Mouse (Mus musculus): ENCODE data around the gene Mical3. TPM values are rescaled to one million over a fixed set of nuclear protein-coding genes. Genes with fewer than 3 reads are reported as not detected.

The Mical3 gene
- polyA plus RNA-seq, 1 experiment from 2014 or later: 32.9 TPM

- no peaks in the 10 kb centered on the region for H3K36me3 ChIP-seq (ENCODE audit: control insufficient read depth, insufficient read depth, low read length)
- no peaks in the 10 kb centered on the region for H3K9me3 ChIP-seq (ENCODE audit: control insufficient read depth, low read length)
- ATAC-seq: peak; percentile 34
- peak overlapping the region; percentile 93 for H3K27ac ChIP-seq (ENCODE audit: low read depth, low read length)
- no peaks in the 10 kb centered on the region for H3K27me3 ChIP-seq (replicated peaks; ENCODE audit: control insufficient read depth, insufficient read depth, low read length)
- H3K9ac ChIP-seq (ENCODE audit: low read depth, low read length): peak overlapping the region; percentile 90
- H3K4me2 ChIP-seq (ENCODE audit: low read length): peak overlapping the region; percentile 94
- WGBS: under 1% methylated on average over 52 of the region's 52 CpGs
- peaks cover 28% of the 10 kb centered on the region for H3K4me1 ChIP-seq (ENCODE audit: control insufficient read depth, insufficient read depth, low read depth, low read length)
- H3K4me3 ChIP-seq (ENCODE audit: low read length): peak overlapping the region; percentile 99
These were observed 21.4 kb downstream of the Mical3 start for GRCm38 (mm10) chr6:121109181-121109981.

GRCm38 (mm10) chr6:121108075-121108474 lies 22.7 kb downstream of the Mical3 start:
- H3K4me3 ChIP-seq (ENCODE audit: low read length): no peak overlapping the region
- peaks cover 28% of the 10 kb centered on the region for H3K4me1 ChIP-seq (ENCODE audit: control insufficient read depth, insufficient read depth, low read depth, low read length)
- no peak overlapping the region for H3K27ac ChIP-seq (ENCODE audit: low read depth, low read length)
- H3K9me3 ChIP-seq (ENCODE audit: control insufficient read depth, low read length): no peaks in the 10 kb centered on the region
- no peaks in the 10 kb centered on the region for H3K27me3 ChIP-seq (replicated peaks; ENCODE audit: control insufficient read depth, insufficient read depth, low read length)
- no peak for ATAC-seq
- H3K36me3 ChIP-seq (ENCODE audit: control insufficient read depth, insufficient read depth, low read length): no peaks in the 10 kb centered on the region
- no peak overlapping the region for H3K9ac ChIP-seq (ENCODE audit: low read depth, low read length)
- WGBS: 56% methylated on average over 1 of the region's 1 CpGs
- peak overlapping the region; percentile 94 for H3K4me2 ChIP-seq (ENCODE audit: low read length)

DNA sequence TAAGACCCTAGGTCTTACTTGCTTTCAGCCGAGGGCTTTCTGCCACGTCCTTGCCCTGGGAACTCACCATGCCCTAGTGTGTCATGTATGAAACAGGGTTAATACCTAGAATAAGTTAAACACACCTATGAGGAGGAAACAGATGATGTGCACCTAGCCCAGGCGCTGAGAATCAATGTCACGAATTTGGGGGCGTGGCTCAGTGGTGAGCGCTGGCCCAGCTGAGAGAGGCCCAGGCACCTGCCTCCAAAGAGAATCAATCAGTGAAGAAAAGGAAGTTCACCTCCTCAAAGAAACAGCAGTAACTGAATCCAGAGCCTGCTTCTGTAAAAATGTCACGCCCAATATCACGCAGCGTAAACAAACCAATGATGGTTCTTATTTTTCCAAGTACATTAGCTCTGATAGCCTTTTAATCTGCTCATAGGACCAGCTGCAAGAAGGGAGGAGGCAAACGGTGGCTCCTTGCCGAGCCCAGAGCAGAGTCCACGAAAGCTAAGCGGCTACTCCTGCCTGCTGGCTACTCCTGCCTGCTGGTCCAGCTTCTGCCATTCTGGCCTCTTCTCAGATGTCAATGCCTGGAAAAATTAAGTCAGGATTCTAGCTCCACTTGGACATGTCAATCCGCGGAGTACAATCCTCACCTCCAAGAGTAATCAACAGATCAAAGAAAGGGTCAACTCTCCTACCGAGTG lies 23.9 kb downstream of the Mical3 start:
- Histone ChIP-seq H3K27me3 (replicated peaks; ENCODE audit: control insufficient read depth, insufficient read depth, low read length) (no peaks in the 10 kb centered on the region), H3K9ac (ENCODE audit: low read depth, low read length) (no peak overlapping the region), H3K4me3 (ENCODE audit: low read length) (no peak overlapping the region), H3K9me3 (ENCODE audit: control insufficient read depth, low read length) (no peaks in the 10 kb centered on the region), H3K36me3 (ENCODE audit: control insufficient read depth, insufficient read depth, low read length) (no peaks in the 10 kb centered on the region), H3K27ac (ENCODE audit: low read depth, low read length) (no peak overlapping the region), H3K4me1 (ENCODE audit: control insufficient read depth, insufficient read depth, low read depth, low read length) (peaks cover 31% of the 10 kb centered on the region), H3K4me2 (ENCODE audit: low read length) (no peak overlapping the region)
- WGBS: 86% methylated on average over 16 of the region's 16 CpGs
- ATAC-seq: no peak

DNA sequence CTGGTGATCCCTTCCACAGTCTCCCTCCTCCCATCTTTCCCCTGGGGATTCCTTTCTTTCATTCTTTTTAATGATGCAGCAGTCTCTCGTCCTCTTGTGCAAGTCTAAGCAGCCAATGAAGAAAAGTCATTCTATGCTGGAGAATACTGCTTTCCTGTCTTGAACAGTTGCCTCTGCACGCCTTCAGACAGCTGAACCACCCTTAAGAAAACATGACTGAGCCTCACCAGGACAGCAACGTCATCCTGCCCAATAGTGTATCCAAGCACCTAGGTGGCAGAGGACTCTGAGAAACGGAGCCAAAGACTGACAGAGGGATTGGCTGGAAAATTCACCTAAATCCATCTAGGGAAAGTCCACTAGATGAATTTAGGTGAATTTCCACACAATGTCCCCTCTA lies 25.1 kb downstream of the Mical3 start:
- no peak overlapping the region for H3K27ac ChIP-seq (ENCODE audit: low read depth, low read length)
- no peak overlapping the region for H3K4me3 ChIP-seq (ENCODE audit: low read length)
- no peak overlapping the region for H3K4me2 ChIP-seq (ENCODE audit: low read length)
- ATAC-seq: no peak
- H3K9me3 ChIP-seq (ENCODE audit: control insufficient read depth, low read length): no peaks in the 10 kb centered on the region
- no peaks in the 10 kb centered on the region for H3K36me3 ChIP-seq (ENCODE audit: control insufficient read depth, insufficient read depth, low read length)
- no peak overlapping the region for H3K9ac ChIP-seq (ENCODE audit: low read depth, low read length)
- no peaks in the 10 kb centered on the region for H3K27me3 ChIP-seq (replicated peaks; ENCODE audit: control insufficient read depth, insufficient read depth, low read length)
- peaks cover 26% of the 10 kb centered on the region for H3K4me1 ChIP-seq (ENCODE audit: control insufficient read depth, insufficient read depth, low read depth, low read length)
- 49% methylated on average over 4 of the region's 4 CpGs for WGBS

DNA sequence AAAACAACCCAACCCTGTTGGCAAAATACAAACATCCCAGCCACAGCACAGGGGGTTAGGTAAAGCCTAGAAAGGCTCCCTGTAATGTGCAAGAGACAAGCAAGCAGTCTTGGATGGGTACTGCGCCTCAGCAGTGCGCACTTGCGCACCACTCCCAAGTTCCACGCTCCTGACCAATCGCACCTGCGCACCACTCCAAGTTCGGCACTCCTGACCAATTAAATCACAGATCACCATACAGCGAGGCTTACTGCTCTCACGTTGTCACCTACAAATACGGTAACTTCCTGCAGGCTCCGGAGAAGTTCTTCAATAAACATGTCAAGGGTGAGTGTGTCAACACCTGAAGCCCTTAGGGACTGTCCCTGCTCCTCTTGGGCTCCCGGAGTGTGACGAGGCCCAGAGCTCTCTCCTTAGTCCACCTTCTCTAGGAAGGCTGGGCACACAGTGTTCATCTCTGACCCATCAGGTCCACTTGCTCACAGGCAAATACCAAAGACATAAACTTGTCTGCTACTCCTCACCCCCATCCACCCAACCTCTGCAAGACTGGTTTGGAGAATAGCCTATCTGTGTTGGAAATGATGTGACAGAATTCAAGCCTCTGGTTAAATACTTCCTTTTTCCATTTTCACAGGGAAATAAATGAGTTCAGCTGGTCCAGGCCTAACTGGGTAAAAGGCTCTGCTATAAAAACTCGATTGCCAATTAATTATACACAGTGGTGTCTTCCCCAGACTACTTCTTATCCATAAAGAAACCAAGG lies 27.2 kb downstream of the Mical3 start:
- Histone ChIP-seq H3K36me3 (ENCODE audit: control insufficient read depth, insufficient read depth, low read length) (no peaks in the 10 kb centered on the region), H3K27ac (ENCODE audit: low read depth, low read length) (no peak overlapping the region), H3K4me3 (ENCODE audit: low read length) (no peak overlapping the region), H3K27me3 (replicated peaks; ENCODE audit: control insufficient read depth, insufficient read depth, low read length) (no peaks in the 10 kb centered on the region), H3K4me1 (ENCODE audit: control insufficient read depth, insufficient read depth, low read depth, low read length) (peaks cover 26% of the 10 kb centered on the region), H3K9ac (ENCODE audit: low read depth, low read length) (no peak overlapping the region), H3K9me3 (ENCODE audit: control insufficient read depth, low read length) (no peaks in the 10 kb centered on the region), H3K4me2 (ENCODE audit: low read length) (no peak overlapping the region)
- no peak for ATAC-seq
- 93% methylated on average over 14 of the region's 14 CpGs for WGBS

DNA sequence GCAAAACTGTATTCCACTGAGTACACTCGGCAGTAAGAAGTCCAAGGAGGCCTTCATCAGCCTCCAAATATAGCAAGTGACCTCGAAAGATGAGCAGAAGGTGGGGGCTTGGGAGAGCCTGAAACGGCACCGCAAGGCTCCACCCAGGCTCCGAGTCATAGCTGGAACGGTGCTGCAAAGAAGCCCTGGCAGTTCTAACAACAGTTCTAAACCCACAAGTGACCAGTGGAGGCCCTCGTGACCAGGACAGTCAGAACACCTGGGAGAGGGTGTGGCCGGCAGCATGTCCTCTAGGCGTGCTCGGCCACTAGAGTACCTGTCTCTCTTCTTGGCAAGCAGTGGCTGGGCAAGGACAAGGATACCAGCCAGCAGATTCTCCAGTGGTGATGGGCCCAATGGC lies 27.9 kb downstream of the Mical3 start:
- no peak for ATAC-seq
- Histone ChIP-seq H3K9ac (ENCODE audit: low read depth, low read length) (no peak overlapping the region), H3K9me3 (ENCODE audit: control insufficient read depth, low read length) (no peaks in the 10 kb centered on the region), H3K36me3 (ENCODE audit: control insufficient read depth, insufficient read depth, low read length) (no peaks in the 10 kb centered on the region), H3K4me2 (ENCODE audit: low read length) (no peak overlapping the region), H3K27me3 (replicated peaks; ENCODE audit: control insufficient read depth, insufficient read depth, low read length) (no peaks in the 10 kb centered on the region), H3K4me3 (ENCODE audit: low read length) (no peak overlapping the region), H3K27ac (ENCODE audit: low read depth, low read length) (no peak overlapping the region), H3K4me1 (ENCODE audit: control insufficient read depth, insufficient read depth, low read depth, low read length) (peaks cover 27% of the 10 kb centered on the region)
- 85% methylated on average over 10 of the region's 10 CpGs for WGBS

GRCm38 (mm10) chr6:121102084-121102483 lies 28.7 kb downstream of the Mical3 start:
- ATAC-seq: no peak
- Histone ChIP-seq H3K9ac (ENCODE audit: low read depth, low read length) (no peak overlapping the region), H3K27ac (ENCODE audit: low read depth, low read length) (no peak overlapping the region), H3K27me3 (replicated peaks; ENCODE audit: control insufficient read depth, insufficient read depth, low read length) (no peaks in the 10 kb centered on the region), H3K9me3 (ENCODE audit: control insufficient read depth, low read length) (no peaks in the 10 kb centered on the region), H3K4me2 (ENCODE audit: low read length) (no peak overlapping the region), H3K4me1 (ENCODE audit: control insufficient read depth, insufficient read depth, low read depth, low read length) (peaks cover 31% of the 10 kb centered on the region), H3K36me3 (ENCODE audit: control insufficient read depth, insufficient read depth, low read length) (no peaks in the 10 kb centered on the region), H3K4me3 (ENCODE audit: low read length) (no peak overlapping the region)
- 70% methylated on average over 2 of the region's 2 CpGs for WGBS

GRCm38 (mm10) chr6:121101201-121101600 lies 29.6 kb downstream of the Mical3 start:
- WGBS: 89% methylated on average over 5 of the region's 5 CpGs
- Histone ChIP-seq H3K4me2 (ENCODE audit: low read length) (no peak overlapping the region), H3K36me3 (ENCODE audit: control insufficient read depth, insufficient read depth, low read length) (no peaks in the 10 kb centered on the region), H3K9ac (ENCODE audit: low read depth, low read length) (no peak overlapping the region), H3K27ac (ENCODE audit: low read depth, low read length) (no peak overlapping the region), H3K9me3 (ENCODE audit: control insufficient read depth, low read length) (no peaks in the 10 kb centered on the region), H3K4me3 (ENCODE audit: low read length) (no peak overlapping the region), H3K27me3 (replicated peaks; ENCODE audit: control insufficient read depth, insufficient read depth, low read length) (no peaks in the 10 kb centered on the region), H3K4me1 (ENCODE audit: control insufficient read depth, insufficient read depth, low read depth, low read length) (peaks cover 31% of the 10 kb centered on the region)
- no peak for ATAC-seq

- Histone ChIP-seq H3K9ac (ENCODE audit: low read depth, low read length) (no peak overlapping the region), H3K4me2 (ENCODE audit: low read length) (no peak overlapping the region), H3K4me3 (ENCODE audit: low read length) (no peak overlapping the region), H3K27ac (ENCODE audit: low read depth, low read length) (no peak overlapping the region), H3K36me3 (ENCODE audit: control insufficient read depth, insufficient read depth, low read length) (no peaks in the 10 kb centered on the region), H3K4me1 (ENCODE audit: control insufficient read depth, insufficient read depth, low read depth, low read length) (peaks cover 23% of the 10 kb centered on the region), H3K9me3 (ENCODE audit: control insufficient read depth, low read length) (no peaks in the 10 kb centered on the region), H3K27me3 (replicated peaks; ENCODE audit: control insufficient read depth, insufficient read depth, low read length) (no peaks in the 10 kb centered on the region)
- WGBS: 64% methylated on average over 7 of the region's 7 CpGs
- no peak for ATAC-seq
These were observed 31.0 kb downstream of the Mical3 start for GRCm38 (mm10) chr6:121099831-121100230.

All from hindbrain, embryonic 16.5 days (tissue).